Mouse (Mus musculus) forebrain, postnatal 0 days (tissue): ENCODE results near the gene Bspry. TPM values are rescaled to one million over a fixed set of nuclear protein-coding genes. Genes with fewer than 3 reads are reported as not detected.
A peak's percentile ranks its signal among the peaks of the same experiment; 100 is the strongest.

ENCODE experiments used
- ATAC-seq: fragments of 200-750 bp; cut with Nextera tagmentation; 2 replicates; pipeline ENCODE4 v1.8.0; 2017; ENCODE audit warnings: mild to moderate bottlenecking, moderate library complexity
- DNase-seq: peaks from one replicate; pipeline ENCODE4 v3.0.0-alpha.2; 2015
- H3K27ac ChIP-seq: fragments of 300-500 bp; sonication (generic); 2 replicates; pipeline ENCODE4 v1.5.1; 2014; ENCODE audit warnings: low read depth, mild to moderate bottlenecking, antibody characterized with exemption, low read length, moderate library complexity, mixed read lengths
- H3K27me3 ChIP-seq: fragments of 300-500 bp; sonication (generic); 2 replicates; pipeline ENCODE4 v1.6.1; 2014; ENCODE audit warnings: mild to moderate bottlenecking, low read length, mixed read lengths; ENCODE audit not compliant: insufficient read depth
- H3K36me3 ChIP-seq: fragments of 300-500 bp; sonication (generic); 2 replicates; pipeline ENCODE4 v1.6.1; 2014; ENCODE audit warnings: mild to moderate bottlenecking, moderate library complexity; ENCODE audit not compliant: insufficient read depth
- H3K4me1 ChIP-seq: fragments of 300-500 bp; sonication (generic); 2 replicates; pipeline ENCODE4 v1.6.1; 2014; ENCODE audit warnings: antibody characterized with exemption; ENCODE audit not compliant: insufficient read depth
- H3K4me2 ChIP-seq: fragments of 300-500 bp; sonication (generic); 2 replicates; pipeline ENCODE4 v1.6.1; 2014; ENCODE audit warnings: low read depth, mild to moderate bottlenecking, moderate library complexity
- H3K4me3 ChIP-seq: fragments of 300-500 bp; sonication (generic); 2 replicates; pipeline ENCODE4 v1.5.1; 2014; ENCODE audit warnings: low read depth, low read length, mixed read lengths
- H3K9ac ChIP-seq: fragments of 300-500 bp; sonication (generic); 2 replicates; pipeline ENCODE4 v1.6.1; 2014; ENCODE audit warnings: mild to moderate bottlenecking
- H3K9me3 ChIP-seq: fragments of 300-500 bp; sonication (generic); 2 replicates; pipeline ENCODE4 v1.6.1; 2016; ENCODE audit warnings: low read length
- CTCF ChIP-seq: sonication (generic); IDR thresholded peaks from 2 replicates; pipeline ENCODE4 v1.5.1; 2016; ENCODE audit warnings: antibody characterized with exemption, control low read depth, low read depth
- WGBS: fragments of 180-500 bp; shearing (Covaris S2); extraction: QIAGEN DNeasy Blood & Tissue Kit; methylation state at CpG from one replicate; pipeline ENCODE4 v1.1.7; 2014; 5-methylcytosine and 5-hydroxymethylcytosine counted together
- polyA plus RNA-seq: library from polyadenylated mRNA; unstranded; fragments of >200 nt; fragmentation: Nextera tagmentation; extraction: Ambion mirVana; gene quantifications from 2 replicates; pipeline ENCODE4 v1.2.1, GENCODE M21; 2015
- total RNA-seq: library from RNA; depleted of rRNA; stranded (reverse); fragments of >200 nt; gene quantifications from 2 replicates; pipeline ENCODE4 v1.2.3, GENCODE M21; 2014; rRNA removed

Gene Bspry
- total and polyA plus RNA-seq, 2 experiments from 2014 or later: 0.51 to 0.86 TPM

DNA sequence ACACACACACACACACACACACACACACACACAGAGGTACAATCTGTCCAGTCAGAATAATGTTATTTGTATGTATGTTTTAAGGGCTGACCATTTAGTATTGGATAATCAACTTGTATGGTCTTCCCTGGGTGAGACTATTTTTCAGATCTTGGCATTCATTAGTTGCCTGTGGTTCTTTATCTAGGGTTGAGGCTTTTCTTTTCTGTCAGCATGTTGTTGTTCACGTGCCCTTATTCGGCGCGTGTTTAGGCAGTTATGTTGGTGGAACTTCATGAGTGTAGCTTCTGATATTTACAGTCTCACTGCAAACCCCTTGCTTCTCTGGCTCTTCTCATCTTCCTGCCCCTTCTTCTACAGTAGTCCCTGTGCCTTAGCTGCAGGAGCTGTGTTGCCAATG, 47.8 kb downstream of the Bspry start:
- TF ChIP-seq CTCF: no peak

DNA sequence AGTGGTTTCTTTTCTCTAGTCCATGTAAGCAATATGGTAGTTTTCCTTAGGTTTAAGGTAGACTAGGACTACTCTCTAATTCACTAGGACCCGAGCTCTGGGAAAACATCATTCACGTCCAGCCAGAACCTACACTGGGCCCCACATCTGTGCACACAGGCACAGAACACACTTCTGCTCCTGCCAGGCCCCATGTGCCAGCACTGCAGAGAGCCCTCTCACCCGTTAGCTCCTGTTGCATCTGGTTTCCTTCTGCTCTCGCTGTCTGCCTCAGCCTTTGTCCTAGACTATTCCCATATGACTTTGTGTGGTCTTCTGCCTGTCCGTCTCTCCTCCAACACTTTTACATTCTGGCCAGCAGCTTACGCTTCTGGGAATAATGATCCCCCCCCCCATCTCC, 53.9 kb downstream of the Bspry start:
- Histone ChIP-seq H3K4me2 (no peak overlapping the region), H3K36me3 (no peaks in the 10 kb centered on the region), H3K27ac (no peak overlapping the region), H3K27me3 (no peaks in the 10 kb centered on the region), H3K9ac (no peak overlapping the region), H3K9me3 (no peaks in the 10 kb centered on the region), H3K4me3 (no peak overlapping the region), H3K4me1 (no peaks in the 10 kb centered on the region)
- DNase-seq (no peak), ATAC-seq (no peak)
- 66% methylated on average over 6 of the region's 6 CpGs for WGBS
- TF ChIP-seq CTCF: no peak

More for the DNA sequence above, 47.8 kb downstream of the Bspry start:
- Histone ChIP-seq H3K4me1 (0 out of 2 replicates have a peak, but pooled peaks cover 5% of the 10 kb centered on the region), H3K27me3 (no peaks in the 10 kb centered on the region), H3K36me3 (no peaks in the 10 kb centered on the region), H3K27ac (no peak overlapping the region), H3K9ac (no peak overlapping the region), H3K4me2 (no peak overlapping the region), H3K9me3 (no peaks in the 10 kb centered on the region), H3K4me3 (no peak overlapping the region)
- ATAC-seq (no peak), DNase-seq (no peak)
- 89% methylated on average over 4 of the region's 4 CpGs for WGBS

DNA sequence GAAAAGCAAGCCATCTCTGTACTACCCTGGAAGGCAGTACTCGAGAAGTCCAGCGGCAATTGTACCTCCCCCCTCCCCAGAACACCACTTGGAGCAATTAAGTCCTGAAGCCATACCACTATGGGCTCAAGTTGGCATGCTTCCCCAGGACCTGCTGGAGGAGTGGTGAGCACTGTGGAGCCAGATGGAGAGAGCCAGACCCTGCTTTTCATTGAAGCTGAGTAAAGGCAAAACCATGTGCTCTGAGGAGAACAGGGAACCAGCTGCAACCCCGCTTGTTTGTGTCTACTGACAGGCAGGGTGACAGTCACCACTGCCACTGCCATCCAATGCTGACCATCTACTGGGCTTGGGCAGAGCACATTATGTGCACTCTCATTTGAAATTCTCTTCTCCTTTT, 61.9 kb downstream of the Bspry start:
- no peak overlapping the region for H3K4me2 ChIP-seq
- H3K36me3 ChIP-seq: no peaks in the 10 kb centered on the region

DNA sequence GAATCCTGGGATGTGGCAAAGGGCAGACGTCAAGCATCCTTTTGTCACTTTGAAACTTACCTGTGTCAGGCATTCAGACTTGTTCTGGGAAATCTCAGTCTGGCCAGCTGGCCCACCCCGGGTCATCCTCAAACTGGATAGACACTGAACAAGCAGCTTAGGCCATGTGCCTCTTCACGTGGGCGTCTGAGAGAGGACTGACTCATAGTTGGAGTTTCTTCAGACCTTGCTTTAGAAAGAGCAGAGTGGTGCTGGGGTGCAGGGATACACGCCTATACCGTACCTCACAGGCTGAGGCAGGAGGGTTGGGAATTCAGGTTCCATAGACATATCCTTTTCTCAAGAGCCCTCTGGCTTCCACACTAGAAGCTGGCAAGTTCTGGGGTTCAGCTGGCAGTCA, 63.9 kb downstream of the Bspry start:
- 88% methylated on average over 6 of the region's 6 CpGs for WGBS
- ATAC-seq (no peak), DNase-seq (no peak)
- no peak for TF ChIP-seq CTCF
- H3K4me2 ChIP-seq: no peak overlapping the region
- H3K36me3 ChIP-seq: no peaks in the 10 kb centered on the region
- H3K27me3 ChIP-seq: no peaks in the 10 kb centered on the region
- H3K27ac ChIP-seq: no peak overlapping the region
- no peak overlapping the region for H3K9ac ChIP-seq
- no peak overlapping the region for H3K4me3 ChIP-seq
- H3K9me3 ChIP-seq: 0 out of 2 replicates have a peak, but pooled peaks cover 5% of the 10 kb centered on the region
- no peaks in the 10 kb centered on the region for H3K4me1 ChIP-seq

More for the DNA sequence above, 61.9 kb downstream of the Bspry start:
- Histone ChIP-seq H3K9me3 (0 out of 2 replicates have a peak, but pooled peaks cover 5% of the 10 kb centered on the region), H3K4me3 (no peak overlapping the region), H3K27me3 (no peaks in the 10 kb centered on the region), H3K9ac (no peak overlapping the region; the same call in 1 of the 2 replicates), H3K4me1 (no peaks in the 10 kb centered on the region), H3K27ac (no peak overlapping the region)
- TF ChIP-seq CTCF: no peak
- WGBS: 46% methylated on average over 3 of the region's 3 CpGs
- peak; percentile 66 for ATAC-seq
- DNase-seq: peak; percentile 55

DNA sequence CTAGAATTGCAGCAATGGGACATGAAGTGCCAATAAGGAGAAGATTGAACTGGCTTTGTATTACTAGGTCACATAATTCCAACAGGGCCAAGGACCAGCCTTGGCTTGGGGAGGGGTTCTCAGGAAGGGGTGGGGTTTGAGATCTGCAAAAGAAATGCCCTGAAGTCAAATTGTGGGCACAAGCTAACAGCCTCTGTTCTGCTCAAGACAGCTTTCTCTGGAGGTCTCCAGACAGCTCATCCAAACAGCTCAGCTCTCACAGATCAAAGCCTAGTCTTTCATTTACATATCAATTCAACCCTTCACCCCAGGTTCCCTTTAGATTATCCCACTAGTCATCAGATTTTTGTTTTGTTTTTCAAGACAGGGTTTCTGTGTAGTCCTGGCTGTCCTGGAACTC, 64.9 kb downstream of the Bspry start:
- Histone ChIP-seq H3K27ac (no peak overlapping the region), H3K36me3 (no peaks in the 10 kb centered on the region), H3K27me3 (no peaks in the 10 kb centered on the region), H3K9ac (no peak overlapping the region), H3K4me2 (no peak overlapping the region), H3K4me3 (no peak overlapping the region), H3K4me1 (no peaks in the 10 kb centered on the region), H3K9me3 (0 out of 2 replicates have a peak, but pooled peaks cover 5% of the 10 kb centered on the region)
- no peak for ATAC-seq
- DNase-seq: no peak
- no peak for TF ChIP-seq CTCF

Other genes starting within 250 kb of the Bspry start
- gene Zfp37, start 249.0 kb upstream of the Bspry start, total RNA-seq: 24.2 and 30.1 TPM in 2 replicates
- gene Zfp37, start 249.0 kb upstream of the Bspry start, polyA plus RNA-seq: 11.2 and 14.6 TPM in 2 replicates
- gene Slc31a2, start 217.5 kb upstream of the Bspry start, total RNA-seq: 11.3 and 15.8 TPM in 2 replicates
- gene Slc31a2, start 217.5 kb upstream of the Bspry start, polyA plus RNA-seq: 5.3 and 10.9 TPM in 2 replicates
- 34.0 and 43.3 TPM in 2 replicates for gene Fkbp15, start 119.5 kb upstream of the Bspry start, total RNA-seq
- gene Fkbp15, start 119.5 kb upstream of the Bspry start, polyA plus RNA-seq: 14.3 and 19.1 TPM in 2 replicates
- 15.2 and 16.2 TPM in 2 replicates for gene Slc31a1, start 119.3 kb upstream of the Bspry start, total RNA-seq
- gene Slc31a1, start 119.3 kb upstream of the Bspry start, polyA plus RNA-seq: 30.4 and 39.9 TPM in 2 replicates
- 51.1 and 79.4 TPM in 2 replicates for gene Cdc26, start 71.4 kb upstream of the Bspry start, total RNA-seq
- 81.7 and 85.1 TPM in 2 replicates for gene Cdc26, start 71.4 kb upstream of the Bspry start, polyA plus RNA-seq
- 17.2 and 20.2 TPM in 2 replicates for gene Prpf4, start 71.3 kb upstream of the Bspry start, total RNA-seq
- gene Prpf4, start 71.3 kb upstream of the Bspry start, polyA plus RNA-seq: 9.6 and 13.3 TPM in 2 replicates
- gene Rnf183, start 44.8 kb upstream of the Bspry start, total RNA-seq: 1.3 TPM in 1 of 2 replicates, not detected in the other
- gene Rnf183, start 44.8 kb upstream of the Bspry start, polyA plus RNA-seq: 0.31 and 0.43 TPM in 2 replicates
- gene Wdr31, start 9.2 kb upstream of the Bspry start, total RNA-seq: 6.8 and 9.5 TPM in 2 replicates
- 12.6 and 20.0 TPM in 2 replicates for gene Wdr31, start 9.2 kb upstream of the Bspry start, polyA plus RNA-seq
- 3.5 and 6.6 TPM in 2 replicates for gene Hdhd3, start 23.4 kb downstream of the Bspry start, total RNA-seq
- 4.4 and 4.6 TPM in 2 replicates for gene Hdhd3, start 23.4 kb downstream of the Bspry start, polyA plus RNA-seq
- gene Alad, start 39.9 kb downstream of the Bspry start, total RNA-seq: 35.8 and 37.6 TPM in 2 replicates
- gene Alad, start 39.9 kb downstream of the Bspry start, polyA plus RNA-seq: 74.7 and 74.9 TPM in 2 replicates
- 29.1 and 36.6 TPM in 2 replicates for gene Pole3, start 45.0 kb downstream of the Bspry start, total RNA-seq
- 52.2 and 68.3 TPM in 2 replicates for gene Pole3, start 45.0 kb downstream of the Bspry start, polyA plus RNA-seq
- gene 4933430I17Rik, start 45.3 kb downstream of the Bspry start, total RNA-seq: 0.31 and 0.38 TPM in 2 replicates
- gene 4933430I17Rik, start 45.3 kb downstream of the Bspry start, polyA plus RNA-seq: 0.50 and 0.72 TPM in 2 replicates
- 56.1 and 63.5 TPM in 2 replicates for gene Rgs3, start 79.8 kb downstream of the Bspry start, total RNA-seq
- 34.7 and 47.3 TPM in 2 replicates for gene Rgs3, start 79.8 kb downstream of the Bspry start, polyA plus RNA-seq